Mouse (Mus musculus): ENCODE results near the gene Isoc2b. TPM values are rescaled to one million over a fixed set of nuclear protein-coding genes. Genes with fewer than 3 reads are reported as not detected.

The Isoc2b gene
- polyA plus RNA-seq (2015; fragmentation: Nextera tagmentation; extraction: Ambion mirVana), result 11.0 and 12.4 TPM in 2 replicates

DNA sequence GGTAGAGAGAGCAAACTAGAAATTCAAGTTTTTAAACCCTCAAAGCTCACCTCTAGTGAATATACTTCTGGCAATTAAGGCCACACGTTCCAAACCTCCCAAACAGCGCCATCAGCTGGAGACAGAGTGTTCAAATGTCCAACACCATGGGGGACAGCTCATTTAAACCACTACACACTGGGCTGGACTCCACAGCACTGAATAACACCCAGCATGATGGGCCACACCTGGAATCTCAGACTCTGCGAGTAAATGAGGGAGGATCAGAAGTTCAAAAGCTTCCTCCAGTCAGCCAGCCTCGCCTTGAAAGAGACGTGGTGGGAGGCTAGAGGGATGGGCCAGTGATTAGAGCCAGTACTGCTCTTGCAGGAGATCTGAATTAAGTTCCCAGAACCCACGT is at the start of gene Isoc2b:
TSS of gene Isoc2b (minus strand) at position 126 of the 400 bp plus-strand sequence.
- Histone ChIP-seq H3K4me2 (ENCODE audit: low read length) (no peak within 1 kb of the TSS), H3K27ac (no peak within 1 kb of the TSS), H3K9me3 (replicated peaks; ENCODE audit: low read length) (no peaks in the 10 kb centered on the region), H3K4me1 (replicated peaks; ENCODE audit: insufficient read depth, low read length) (no peaks in the 10 kb centered on the region), H3K4me3 (replicated peaks; ENCODE audit: low read depth, low read length) (no peak within 1 kb of the TSS), H3K27me3 (ENCODE audit: insufficient read depth, low read length) (no peaks in the 10 kb centered on the region), H3K36me3 (ENCODE audit: insufficient read depth, low read length) (no peaks in the 10 kb centered on the region), H3K9ac (ENCODE audit: low read depth, low read length) (no peak within 1 kb of the TSS)
- TF ChIP-seq CTCF (IDR thresholded peaks at IDR 0.05; ENCODE audit: low read depth), result peak; percentile 16; the same call in 1 of the 2 replicates
- DNase-seq (ENCODE audit: low spot score) (no peak), ATAC-seq (replicated peaks; ENCODE audit: low FRiP score, low read depth) (no peak)
- 37% methylated on average over 6 of the region's 6 CpGs for WGBS

DNA sequence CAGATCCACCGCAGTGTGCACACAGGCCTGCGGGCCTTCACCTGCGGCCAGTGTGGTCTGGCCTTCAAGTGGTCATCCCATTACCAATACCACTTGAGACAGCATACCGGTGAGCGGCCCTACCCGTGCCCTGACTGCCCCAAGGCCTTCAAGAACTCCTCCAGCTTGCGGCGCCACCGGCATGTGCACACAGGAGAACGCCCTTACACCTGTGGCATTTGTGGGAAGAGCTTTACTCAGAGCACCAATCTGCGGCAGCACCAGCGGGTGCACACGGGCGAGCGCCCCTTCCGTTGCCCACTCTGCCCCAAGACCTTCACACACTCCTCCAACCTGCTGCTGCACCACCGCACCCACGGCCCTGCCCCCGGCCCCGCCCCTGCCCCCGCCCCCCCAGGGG is 49.0 kb upstream of the Isoc2b start:
- Histone ChIP-seq H3K4me2 (ENCODE audit: low read length) (no peak overlapping the region), H3K4me1 (replicated peaks; ENCODE audit: insufficient read depth, low read length) (peaks cover 25% of the 10 kb centered on the region), H3K9me3 (replicated peaks; ENCODE audit: low read length) (no peaks in the 10 kb centered on the region), H3K4me3 (replicated peaks; ENCODE audit: low read depth, low read length) (no peak overlapping the region), H3K27ac (no peak overlapping the region), H3K36me3 (ENCODE audit: insufficient read depth, low read length) (peaks cover 32% of the 10 kb centered on the region), H3K9ac (ENCODE audit: low read depth, low read length) (no peak overlapping the region), H3K27me3 (ENCODE audit: insufficient read depth, low read length) (no peaks in the 10 kb centered on the region)
- no peak for TF ChIP-seq CTCF (IDR thresholded peaks at IDR 0.05; ENCODE audit: low read depth)
- DNase-seq (ENCODE audit: low spot score), result no peak
- ATAC-seq (replicated peaks; ENCODE audit: low FRiP score, low read depth), result no peak
- WGBS, result 87% methylated on average over 21 of the region's 21 CpGs

DNA sequence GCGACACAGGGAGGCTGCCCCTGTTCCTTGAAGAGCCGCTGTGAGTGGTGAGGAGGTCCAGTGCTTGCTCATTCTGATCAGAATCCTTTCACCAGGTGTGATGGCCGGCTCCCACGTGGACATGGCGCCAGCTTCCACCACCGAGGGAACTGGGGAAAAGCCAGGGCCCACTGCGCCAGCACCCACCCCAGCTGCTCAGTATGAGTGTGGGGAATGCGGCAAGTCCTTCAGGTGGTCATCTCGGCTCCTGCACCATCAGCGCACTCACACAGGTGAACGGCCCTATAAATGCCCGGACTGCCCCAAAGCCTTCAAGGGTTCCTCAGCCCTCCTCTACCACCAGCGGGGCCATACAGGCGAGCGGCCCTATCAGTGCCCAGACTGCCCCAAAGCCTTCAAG is 48.6 kb upstream of the Isoc2b start:
- no peak for ATAC-seq (replicated peaks; ENCODE audit: low FRiP score, low read depth)
- Histone ChIP-seq H3K27ac (no peak overlapping the region), H3K9me3 (replicated peaks; ENCODE audit: low read length) (no peaks in the 10 kb centered on the region), H3K27me3 (ENCODE audit: insufficient read depth, low read length) (no peaks in the 10 kb centered on the region), H3K9ac (ENCODE audit: low read depth, low read length) (no peak overlapping the region), H3K4me2 (ENCODE audit: low read length) (no peak overlapping the region), H3K4me3 (replicated peaks; ENCODE audit: low read depth, low read length) (no peak overlapping the region), H3K36me3 (ENCODE audit: insufficient read depth, low read length) (peaks cover 32% of the 10 kb centered on the region), H3K4me1 (replicated peaks; ENCODE audit: insufficient read depth, low read length) (peaks cover 21% of the 10 kb centered on the region)
- DNase-seq (ENCODE audit: low spot score), result no peak
- WGBS, result 89% methylated on average over 15 of the region's 15 CpGs
- no peak for TF ChIP-seq CTCF (IDR thresholded peaks at IDR 0.05; ENCODE audit: low read depth)

DNA sequence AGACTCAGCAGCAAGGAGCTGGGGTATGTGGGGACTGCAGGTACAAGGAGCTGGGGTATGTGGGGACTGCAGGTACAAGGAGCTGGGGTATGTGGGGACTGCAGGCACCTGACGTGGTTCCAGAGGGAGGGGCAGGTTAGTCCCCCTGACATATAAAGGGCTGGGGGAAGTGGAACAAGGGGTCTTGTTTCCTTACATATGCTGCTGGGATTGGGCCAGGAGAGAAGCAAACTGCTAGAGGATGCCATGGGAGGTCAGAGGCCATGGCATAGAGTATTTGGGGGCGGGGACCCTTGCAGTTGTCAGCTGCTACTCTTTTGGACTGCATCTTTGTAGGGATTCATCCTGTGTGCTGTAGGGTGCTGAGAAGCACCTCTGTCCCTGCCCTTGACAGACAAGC is 47.4 kb upstream of the Isoc2b start:
- Histone ChIP-seq H3K9ac (ENCODE audit: low read depth, low read length) (no peak overlapping the region), H3K36me3 (ENCODE audit: insufficient read depth, low read length) (peaks cover 32% of the 10 kb centered on the region), H3K4me1 (replicated peaks; ENCODE audit: insufficient read depth, low read length) (peaks cover 9% of the 10 kb centered on the region; the same call in 1 of the 2 replicates), H3K4me3 (replicated peaks; ENCODE audit: low read depth, low read length) (no peak overlapping the region), H3K9me3 (replicated peaks; ENCODE audit: low read length) (no peaks in the 10 kb centered on the region), H3K4me2 (ENCODE audit: low read length) (no peak overlapping the region), H3K27me3 (ENCODE audit: insufficient read depth, low read length) (no peaks in the 10 kb centered on the region), H3K27ac (no peak overlapping the region)
- TF ChIP-seq CTCF (IDR thresholded peaks at IDR 0.05; ENCODE audit: low read depth), result no peak
- ATAC-seq (replicated peaks; ENCODE audit: low FRiP score, low read depth), result no peak
- DNase-seq (ENCODE audit: low spot score), result no peak
- 97% methylated on average over 2 of the region's 2 CpGs for WGBS

DNA sequence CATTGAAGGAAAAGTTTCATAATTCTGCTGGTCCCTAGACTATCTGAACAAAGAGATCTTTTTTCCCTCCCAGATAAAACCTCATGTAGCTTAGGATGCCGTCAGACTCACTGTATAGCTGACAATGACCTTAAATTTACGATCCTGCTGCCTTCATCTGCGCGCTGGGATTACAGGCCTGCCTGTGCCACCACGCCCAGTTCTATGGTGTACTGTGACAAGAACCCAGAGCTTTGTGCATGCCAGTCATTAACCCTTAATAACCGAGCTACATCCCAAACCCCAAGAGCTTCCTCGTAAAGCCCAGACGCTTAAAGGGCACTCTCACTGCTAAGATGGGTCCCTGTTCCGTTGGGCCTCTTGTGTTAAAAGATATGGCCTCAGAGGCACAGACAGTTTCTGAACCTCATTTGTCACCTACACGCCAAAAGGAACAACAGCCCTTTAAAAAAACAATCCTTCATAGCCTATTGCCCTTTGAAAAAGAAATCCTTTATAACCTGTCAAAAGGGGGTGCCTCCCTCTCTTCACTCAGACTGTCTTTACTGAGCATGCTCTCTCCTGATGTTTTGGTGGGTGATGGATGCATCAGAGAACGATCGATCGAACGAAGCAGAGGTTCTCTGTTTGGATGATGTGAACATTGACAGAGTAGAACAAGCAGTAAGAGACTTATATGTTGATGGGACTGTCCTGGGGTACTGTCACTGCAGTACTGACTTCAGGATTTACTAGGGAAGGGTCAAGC is 45.8 kb upstream of the Isoc2b start:
- 6% methylated on average over 14 of the region's 14 CpGs for WGBS
- H3K4me2 ChIP-seq (ENCODE audit: low read length), result peak overlapping the region; percentile 79
- peak overlapping the region; percentile 88 for H3K9ac ChIP-seq (ENCODE audit: low read depth, low read length)
- ATAC-seq (replicated peaks; ENCODE audit: low FRiP score, low read depth), result peak; percentile 30; the same call in 1 of the 2 replicates
- H3K9me3 ChIP-seq (replicated peaks; ENCODE audit: low read length), result no peaks in the 10 kb centered on the region
- no peaks in the 10 kb centered on the region for H3K27me3 ChIP-seq (ENCODE audit: insufficient read depth, low read length)
- peaks cover 8% of the 10 kb centered on the region; the same call in 1 of the 2 replicates for H3K4me1 ChIP-seq (replicated peaks; ENCODE audit: insufficient read depth, low read length)
- H3K27ac ChIP-seq, result peak overlapping the region; percentile 97
- DNase-seq (ENCODE audit: low spot score), result peak; percentile 84
- peaks cover 31% of the 10 kb centered on the region for H3K36me3 ChIP-seq (ENCODE audit: insufficient read depth, low read length)
- peak overlapping the region; percentile 79 for H3K4me3 ChIP-seq (replicated peaks; ENCODE audit: low read depth, low read length)
- TF ChIP-seq CTCF (IDR thresholded peaks at IDR 0.05; ENCODE audit: low read depth), result no peak

DNA sequence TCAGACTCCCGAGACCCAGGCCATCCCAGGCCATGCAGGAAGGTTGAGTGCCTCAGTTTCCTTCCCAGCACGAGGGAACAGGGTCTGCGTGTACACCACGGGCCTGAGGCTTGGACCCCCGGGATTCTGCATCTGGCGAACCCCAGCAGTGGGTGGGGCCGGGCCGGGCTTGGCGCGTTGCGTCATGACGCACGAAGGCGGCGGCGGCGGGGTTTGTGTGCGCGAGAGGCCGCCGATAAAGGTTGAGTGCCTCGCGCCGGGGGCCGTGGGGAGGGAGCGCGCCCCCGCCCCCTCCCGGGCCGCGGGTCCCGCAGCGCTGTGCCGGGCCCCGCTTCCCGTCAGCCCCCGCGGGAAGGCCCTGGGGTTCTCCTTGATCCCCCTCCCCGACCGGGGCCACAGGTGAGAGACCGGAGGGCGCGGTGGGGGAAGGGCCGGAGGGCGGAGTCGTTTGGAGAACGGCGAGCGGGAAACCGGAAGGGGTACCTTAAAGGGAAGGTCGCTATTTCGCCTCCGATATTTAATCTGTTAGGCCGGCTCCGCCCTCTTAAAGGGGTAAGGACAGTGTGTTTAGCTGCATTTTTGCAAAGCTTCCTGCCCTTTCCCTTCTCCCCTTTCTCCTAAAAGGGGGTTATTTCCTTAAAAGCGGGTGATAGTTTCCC is 45.1 kb upstream of the Isoc2b start, which contains the start of gene Zfp628:
TSS of gene Zfp628 (plus strand) at position 211 of the 659 bp plus-strand sequence.
- H3K4me2 ChIP-seq (ENCODE audit: low read length), result peak within 1 kb of the TSS; percentile 79
- peak within 1 kb of the TSS; percentile 88 for H3K9ac ChIP-seq (ENCODE audit: low read depth, low read length)
- TF ChIP-seq CTCF (IDR thresholded peaks at IDR 0.05; ENCODE audit: low read depth), result no peak
- H3K4me1 ChIP-seq (replicated peaks; ENCODE audit: insufficient read depth, low read length), result peaks cover 8% of the 10 kb centered on the region; the same call in 1 of the 2 replicates
- H3K4me3 ChIP-seq (replicated peaks; ENCODE audit: low read depth, low read length), result peak within 1 kb of the TSS; percentile 79
- H3K27me3 ChIP-seq (ENCODE audit: insufficient read depth, low read length), result no peaks in the 10 kb centered on the region
- H3K9me3 ChIP-seq (replicated peaks; ENCODE audit: low read length), result no peaks in the 10 kb centered on the region
- H3K36me3 ChIP-seq (ENCODE audit: insufficient read depth, low read length), result peaks cover 25% of the 10 kb centered on the region
- DNase-seq (ENCODE audit: low spot score) (peak; percentile 97), ATAC-seq (replicated peaks; ENCODE audit: low FRiP score, low read depth) (peak; percentile 85)
- H3K27ac ChIP-seq, result peak within 1 kb of the TSS; percentile 97
- WGBS, result under 1% methylated on average over 48 of the region's 56 CpGs
